Mouse (Mus musculus) urinary bladder, postnatal 36 days (tissue): ENCODE measurements around the gene Kifc3.
"Not testable (repeated sequence)": the region's sequence is repeated elsewhere in the genome, so short reads cannot be mapped to it uniquely, and the experiment has no call there.

Experiments
- DNase-seq, 2 experiments: peaks; one replicate each; pipeline ENCODE4 v3.0.0; 2022; ENCODE audit warnings: low spot score in 2 of 2, mixed read lengths in 1 of 2

Kifc3 gene

GRCm38 (mm10) chr8:95202649-95203275 is at the start of gene Kifc3:
Gene Kifc3 (minus strand): TSS chr8:95202812.
- DNase-seq: peak; percentile 39

GRCm38 (mm10) chr8:95252056-95252455 is 49.4 kb upstream of the Kifc3 start:
- DNase-seq: no peak

GRCm38 (mm10) chr8:95249847-95250246 is 47.2 kb upstream of the Kifc3 start:
- DNase-seq: no peak

- no peak for DNase-seq
Observed at GRCm38 (mm10) chr8:95247277-95247676, 44.7 kb upstream of the Kifc3 start.

- peak in 1 of 2 experiments; percentile 21 for DNase-seq
Observed at GRCm38 (mm10) chr8:95245180-95245579, 42.6 kb upstream of the Kifc3 start.

- no peak for DNase-seq
Observed at GRCm38 (mm10) chr8:95243853-95244252, 41.2 kb upstream of the Kifc3 start.

GRCm38 (mm10) chr8:95242826-95243571 is 40.4 kb upstream of the Kifc3 start:
- no peak for DNase-seq

GRCm38 (mm10) chr8:95242099-95242825 is 39.6 kb upstream of the Kifc3 start:
- DNase-seq: no peak

GRCm38 (mm10) chr8:95235683-95236082 is 33.1 kb upstream of the Kifc3 start:
- peak; percentile 72 to 77 for DNase-seq

- not testable (repeated sequence) for DNase-seq
Observed at GRCm38 (mm10) chr8:95230086-95230485, 27.5 kb upstream of the Kifc3 start.

GRCm38 (mm10) chr8:95227151-95227468 is 24.5 kb upstream of the Kifc3 start:
- DNase-seq: no peak

GRCm38 (mm10) chr8:95226251-95227150 is 23.9 kb upstream of the Kifc3 start:
- DNase-seq: no peak

- DNase-seq: no peak
Observed at GRCm38 (mm10) chr8:95223969-95224368, 21.4 kb upstream of the Kifc3 start.

- no peak for DNase-seq
Observed at GRCm38 (mm10) chr8:95221045-95221444, 18.4 kb upstream of the Kifc3 start.

GRCm38 (mm10) chr8:95220571-95220998 is 18.0 kb upstream of the Kifc3 start:
- DNase-seq: no peak

- DNase-seq: no peak
Observed at GRCm38 (mm10) chr8:95219623-95220022, 17.0 kb upstream of the Kifc3 start.

- DNase-seq: no peak
Observed at GRCm38 (mm10) chr8:95215709-95216360, 13.2 kb upstream of the Kifc3 start.

GRCm38 (mm10) chr8:95209924-95210323 is 7.3 kb upstream of the Kifc3 start:
- peak; percentile 54 to 59 for DNase-seq

- no peak for DNase-seq
Observed at GRCm38 (mm10) chr8:95205946-95206345, 3.3 kb upstream of the Kifc3 start.

- DNase-seq: peak; percentile 66 to 69
Observed at GRCm38 (mm10) chr8:95204039-95204380, 1.4 kb upstream of the Kifc3 start.

GRCm38 (mm10) chr8:95203326-95204038 is 870 bp upstream of the Kifc3 start:
- no peak for DNase-seq
